2 mouse cellular contexts compared by ENCODE assay signal in the genomic region with DNA sequence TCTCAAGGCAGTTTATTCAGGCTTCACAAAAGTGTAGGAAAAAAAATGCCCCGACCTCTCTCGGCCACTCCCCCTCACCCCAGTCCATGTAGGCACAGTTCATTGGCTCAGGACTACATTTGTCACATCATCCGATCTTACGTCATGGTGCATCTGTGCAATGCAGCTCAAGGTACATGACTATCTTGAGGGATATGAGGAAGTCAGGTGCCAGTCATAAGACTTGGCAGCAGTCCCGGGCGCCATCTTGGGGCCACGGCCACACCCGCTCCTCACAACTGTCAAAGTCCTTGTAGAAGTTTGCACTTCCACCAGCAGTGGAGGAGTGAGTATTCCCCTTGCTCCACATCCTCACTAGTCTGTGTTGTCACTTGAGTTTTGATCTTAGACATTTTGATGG. TPM values are rescaled to one million over a fixed set of nuclear protein-coding genes. Genes with fewer than 3 reads are reported as not detected.
"Had no signal": no experiment of that assay in that cellular context is flagged by ENCODE, and none has a peak within 500 bp of the region (broad histone marks: within the 10 kb centered on the region; RNA-seq: fewer than 3 reads in every experiment).

No protein-coding gene starts in this region.

RNA-seq across cellular contexts. Expression of a gene that starts 41.8 kb away (rescaled TPM):
- total RNA-seq: neutrophil, adult 5-6 weeks had no signal
- polyA plus RNA-seq: small intestine, adult 2 months had no signal
